Comparison of ENCODE assay signal across 1 mouse cellular context in the genomic region with DNA sequence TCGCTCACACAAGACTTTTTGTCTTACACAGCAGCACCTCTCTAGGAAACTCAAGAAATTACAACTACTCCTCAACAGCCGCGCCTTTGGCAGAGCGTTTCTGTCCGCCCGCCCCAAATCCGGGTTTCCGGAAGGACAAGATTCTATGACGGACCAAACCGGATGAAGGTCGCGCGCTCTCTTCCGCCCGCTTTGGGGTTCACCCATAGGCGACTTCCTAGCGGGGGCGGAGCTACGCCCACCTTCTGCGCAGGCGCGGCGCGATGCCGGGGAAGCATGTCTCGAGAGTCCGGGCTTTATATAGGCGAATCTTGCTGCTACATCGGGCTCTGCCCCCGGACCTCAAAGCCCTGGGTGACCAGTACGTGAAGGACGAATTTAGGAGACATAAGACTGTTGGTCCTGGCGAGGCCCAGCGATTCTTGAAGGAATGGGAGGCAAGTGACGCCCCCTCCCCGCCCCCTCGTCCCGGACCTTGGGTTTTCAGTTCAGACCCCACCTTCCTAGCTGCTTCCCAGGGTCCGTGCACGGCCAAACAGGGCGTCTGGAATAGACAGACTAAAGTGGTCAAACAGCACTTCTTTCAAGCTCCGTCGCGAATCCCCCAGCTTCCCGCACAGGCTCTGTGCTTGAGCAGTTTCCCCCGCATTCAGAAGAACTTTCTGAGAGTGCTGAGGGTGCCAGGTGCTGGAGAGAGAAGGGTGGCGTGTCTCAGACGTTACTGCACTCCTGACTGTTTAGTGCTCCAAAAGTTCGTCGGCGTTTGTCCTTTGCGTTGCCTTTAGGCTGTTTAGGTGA.
TF ChIP-seq lines count a peak whose summit lies in the region.

A gene (plus strand): TSS at position 241 of the 798 bp plus-strand sequence.

TF ChIP-seq in CH12.LX, 34 proteins besides CTCF, POLR2A, EP300 and RAD21 (continued from another document):
- no peak for TF ChIP-seq RCOR1 (conservative IDR thresholded peaks at IDR 0.05; ENCODE audit: low read depth, low read length)
- TF ChIP-seq MEF2A (IDR thresholded peaks at IDR 0.05; ENCODE audit: borderline replicate concordance, low read depth, low read length), result peak; percentile 70
- TF ChIP-seq MAX (IDR thresholded peaks at IDR 0.05; ENCODE audit: low read length), result 0 out of 2 replicates have a peak, but pooled peaks have one; percentile 36
- peak; percentile 84 for TF ChIP-seq NELFE (IDR thresholded peaks at IDR 0.05; ENCODE audit: low read depth, low read length)
- peak; percentile 94; the same call in 1 of the 2 replicates for TF ChIP-seq KAT2A (IDR thresholded peaks at IDR 0.05; ENCODE audit: insufficient replicate concordance, low read length)
- TF ChIP-seq SMC3 (IDR thresholded peaks at IDR 0.05; ENCODE audit: low read depth, low read length), result no peak
- TF ChIP-seq ZC3H11A (IDR thresholded peaks at IDR 0.05; ENCODE audit: low read depth, low read length), result no peak
- TF ChIP-seq USF2 (conservative IDR thresholded peaks at IDR 0.05; ENCODE audit: low read depth, low read length), result no peak
- no peak for TF ChIP-seq JUND (conservative IDR thresholded peaks at IDR 0.05; ENCODE audit: low read depth, low read length)
- no peak for TF ChIP-seq E2F4 (IDR thresholded peaks at IDR 0.05; ENCODE audit: insufficient replicate concordance, low read depth, low read length)
- TF ChIP-seq CHD1 (IDR thresholded peaks at IDR 0.05; ENCODE audit: low read depth, low read length), result no peak
- TF ChIP-seq ZKSCAN1 (IDR thresholded peaks at IDR 0.05; ENCODE audit: borderline replicate concordance, low read depth, low read length), result no peak
- TF ChIP-seq ETS1 (conservative IDR thresholded peaks at IDR 0.05; ENCODE audit: low read depth, low read length), result no peak
- TF ChIP-seq ZMIZ1 (IDR thresholded peaks at IDR 0.05; ENCODE audit: low read depth, low read length), result peak; percentile 66
- TF ChIP-seq MAZ (IDR thresholded peaks at IDR 0.05; ENCODE audit: low read depth, low read length), result peak; percentile 77; the same call in 1 of the 2 replicates
- TF ChIP-seq SIN3A (IDR thresholded peaks at IDR 0.05; ENCODE audit: low read length), result peak; percentile 23
- peak; percentile 99 for TF ChIP-seq ELF1 (IDR thresholded peaks at IDR 0.05; ENCODE audit: low read depth, low read length)
- no peak for TF ChIP-seq UBTF (IDR thresholded peaks at IDR 0.05; ENCODE audit: low read depth, low read length)
